In the genomic region with DNA sequence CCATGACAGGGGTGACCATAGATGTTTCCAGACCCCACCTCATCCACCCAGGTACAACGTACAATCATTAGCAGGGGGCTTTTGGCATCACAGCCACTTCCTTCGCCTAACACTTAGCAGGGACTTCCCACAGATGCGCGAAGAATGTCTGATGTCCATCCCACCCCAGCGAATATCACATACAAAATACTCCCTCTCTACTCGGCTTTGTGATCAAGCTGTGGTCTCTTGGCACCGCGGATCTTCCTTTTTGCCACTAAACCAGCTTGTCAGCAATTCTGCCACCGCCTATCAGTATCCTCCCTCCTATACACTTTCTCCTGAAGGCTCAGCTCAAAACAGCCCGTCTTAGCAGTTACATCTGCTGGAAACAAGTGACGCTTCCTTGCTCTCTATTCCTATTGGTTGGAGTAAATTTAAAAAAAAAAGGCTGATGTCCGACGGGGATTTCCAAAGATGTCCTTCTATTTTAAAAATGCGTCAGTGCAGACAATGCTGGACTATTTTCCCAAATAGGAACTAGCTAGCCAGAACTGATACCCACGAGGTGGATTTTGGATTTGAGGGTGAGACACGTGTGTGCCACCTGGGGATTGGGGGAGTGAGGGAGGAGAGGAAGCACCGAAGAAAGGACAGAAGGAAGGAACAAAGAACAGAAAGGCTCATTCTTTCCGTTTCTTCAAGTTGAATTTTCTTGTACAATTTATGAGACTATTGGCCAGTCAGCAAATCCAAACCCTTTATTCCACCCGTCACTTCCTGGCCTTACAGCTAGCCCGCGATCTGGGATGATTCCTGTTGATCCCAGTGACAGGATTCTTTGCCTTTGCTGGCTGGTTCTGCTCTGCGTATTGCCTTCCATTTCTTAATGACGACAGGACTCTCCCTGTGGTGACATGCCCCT, we compare ENCODE assay signal across 9 mouse cellular contexts. TPM values are rescaled to one million over a fixed set of nuclear protein-coding genes. Genes with fewer than 3 reads are reported as not detected.
A peak's percentile ranks its signal among the peaks of the same experiment; 100 is the strongest.
DNase-seq lines count a peak whose midpoint lies in the region; ATAC-seq lines count a peak whose summit lies in the region.
"Had no signal": no experiment of that assay in that cellular context is flagged by ENCODE, and none has a peak within 500 bp of the region (broad histone marks: within the 10 kb centered on the region; RNA-seq: fewer than 3 reads in every experiment).

No protein-coding gene starts in this region.

- DNase-seq in cerebellum, postnatal 25 days = peak; percentile 31
- DNase-seq in cerebellum, adult 9-11 months = no peak
- DNase-seq in adrenal gland, postnatal 10 days = peak; percentile 36
- DNase-seq in hindlimb bud, embryonic 11.5 days (ENCODE audit: extremely low spot score, low read depth, low spot score) = peak; percentile 72
- peak; percentile 34 for DNase-seq in limb, embryonic 10.5 days (ENCODE audit: low spot score)

- peak; percentile 87 for ATAC-seq in forebrain, embryonic 15.5 days (replicated peaks)
- ATAC-seq in midbrain, embryonic 13.5 days = peak; percentile 86
- 0 out of 2 replicates have a peak, but pooled peaks have one; percentile 56 for ATAC-seq in stomach, embryonic 16.5 days (ENCODE audit: insufficient read depth, low FRiP score)

- H3K4me1 ChIP-seq in forebrain, embryonic 15.5 days = no peaks in the 10 kb centered on the region; the same call in 1 of the 2 replicates
- peaks cover 6% of the 10 kb centered on the region for H3K4me1 ChIP-seq in limb, embryonic 10.5 days
- H3K4me1 ChIP-seq in midbrain, embryonic 13.5 days (replicated peaks) = peaks cover 5% of the 10 kb centered on the region
- H3K4me1 ChIP-seq in stomach, embryonic 16.5 days (ENCODE audit: control insufficient read depth, insufficient read depth, low read length) = no peaks in the 10 kb centered on the region; the same call in 1 of the 2 replicates

- no peaks in the 10 kb centered on the region for H3K9me3 ChIP-seq in forebrain, embryonic 15.5 days
- no peaks in the 10 kb centered on the region for H3K9me3 ChIP-seq in limb, embryonic 10.5 days (replicated peaks)
- no peaks in the 10 kb centered on the region for H3K9me3 ChIP-seq in midbrain, embryonic 13.5 days
- no peaks in the 10 kb centered on the region for H3K9me3 ChIP-seq in stomach, embryonic 16.5 days (replicated peaks; ENCODE audit: control insufficient read depth, low read length)

- H3K36me3 ChIP-seq in forebrain, embryonic 15.5 days = no peaks in the 10 kb centered on the region
- no peaks in the 10 kb centered on the region for H3K36me3 ChIP-seq in limb, embryonic 10.5 days
- no peaks in the 10 kb centered on the region for H3K36me3 ChIP-seq in midbrain, embryonic 13.5 days
- no peaks in the 10 kb centered on the region for H3K36me3 ChIP-seq in stomach, embryonic 16.5 days (ENCODE audit: control insufficient read depth, insufficient read depth, low read length)

- WGBS in forebrain, embryonic 15.5 days = 21% methylated on average over 23 of the region's 23 CpGs
- WGBS in limb, embryonic 10.5 days = 29% methylated on average over 23 of the region's 23 CpGs
- 21% methylated on average over 23 of the region's 23 CpGs for whole genome bisulfite sequencing in midbrain, embryonic 13.5 days
- 25% methylated on average over 23 of the region's 23 CpGs for WGBS in stomach, embryonic 16.5 days

- H3K27me3 ChIP-seq in forebrain, embryonic 15.5 days = no peaks in the 10 kb centered on the region
- H3K27me3 ChIP-seq in limb, embryonic 10.5 days (ENCODE audit: low read depth, poor library complexity, severe bottlenecking) = peaks cover 7% of the 10 kb centered on the region
- peaks cover 3% of the 10 kb centered on the region; the same call in 1 of the 2 replicates for H3K27me3 ChIP-seq in midbrain, embryonic 13.5 days
- H3K27me3 ChIP-seq in stomach, embryonic 16.5 days (ENCODE audit: control insufficient read depth, insufficient read depth, low read length) = no peaks in the 10 kb centered on the region

- H3K4me3 ChIP-seq in forebrain, embryonic 15.5 days = peak overlapping the region; percentile 38
- H3K4me3 ChIP-seq in limb, embryonic 10.5 days = peak overlapping the region; percentile 41
- H3K4me3 ChIP-seq in midbrain, embryonic 13.5 days (replicated peaks) = peak overlapping the region; percentile 39
- peak overlapping the region; percentile 38 for H3K4me3 ChIP-seq in stomach, embryonic 16.5 days (replicated peaks; ENCODE audit: low read length)

- peak overlapping the region; percentile 18; the same call in 1 of the 2 replicates for H3K27ac ChIP-seq in forebrain, embryonic 15.5 days (replicated peaks)
- H3K27ac ChIP-seq in limb, embryonic 10.5 days = no peak overlapping the region
- H3K27ac ChIP-seq in midbrain, embryonic 13.5 days = no peak overlapping the region
- no peak overlapping the region for H3K27ac ChIP-seq in stomach, embryonic 16.5 days (ENCODE audit: low read length)
- H3K27ac ChIP-seq: macrophage had no signal

- peak overlapping the region; percentile 27 for H3K9ac ChIP-seq in forebrain, embryonic 15.5 days (replicated peaks)
- H3K9ac ChIP-seq in midbrain, embryonic 13.5 days (replicated peaks) = 0 out of 2 replicates have a peak overlapping the region, but pooled peaks have one; percentile 24
- H3K9ac ChIP-seq in stomach, embryonic 16.5 days (ENCODE audit: low read length) = peak overlapping the region; percentile 43; the same call in 1 of the 2 replicates

- peak overlapping the region; percentile 47 for H3K4me2 ChIP-seq in forebrain, embryonic 15.5 days (replicated peaks)
- peak overlapping the region; percentile 48 for H3K4me2 ChIP-seq in midbrain, embryonic 13.5 days (replicated peaks)
- peak overlapping the region; percentile 61 for H3K4me2 ChIP-seq in stomach, embryonic 16.5 days (ENCODE audit: low read depth, low read length)

RNA-seq across cellular contexts. Expression of gene H2-Aa, which starts 8.5 kb away (rescaled TPM):
- 10 to 100 TPM; 40.5 to 44.8 TPM for total RNA-seq in adrenal gland, postnatal 10 days (2021)
- polyA plus RNA-seq in forebrain, embryonic 15.5 days (2015; fragmentation: Nextera tagmentation; extraction: Ambion mirVana) = 0.23 TPM in 1 of 2 replicates, not detected in the other
- polyA plus RNA-seq in limb, embryonic 10.5 days (2016; fragmentation: Nextera tagmentation; extraction: Ambion mirVana) = not detected in 2 replicates
- polyA plus RNA-seq in midbrain, embryonic 13.5 days (2015; fragmentation: Nextera tagmentation; extraction: Ambion mirVana) = 0.28 and 0.41 TPM in 2 replicates
- polyA plus RNA-seq in stomach, embryonic 16.5 days (2015; fragmentation: Nextera tagmentation; extraction: Ambion mirVana) = 5.7 and 7.9 TPM in 2 replicates

RNA-seq across cellular contexts. Expression of gene H2-Eb1, which starts 9.5 kb away (rescaled TPM):
- 10 to 100 TPM; 33.3 to 37.7 TPM for total RNA-seq in adrenal gland, postnatal 10 days (2021)
- polyA plus RNA-seq in forebrain, embryonic 15.5 days (2015; fragmentation: Nextera tagmentation; extraction: Ambion mirVana) = 1.1 and 1.6 TPM in 2 replicates
- polyA plus RNA-seq in limb, embryonic 10.5 days (2016; fragmentation: Nextera tagmentation; extraction: Ambion mirVana) = 0.80 and 0.83 TPM in 2 replicates
- polyA plus RNA-seq in midbrain, embryonic 13.5 days (2015; fragmentation: Nextera tagmentation; extraction: Ambion mirVana) = 1.7 and 2.1 TPM in 2 replicates
- polyA plus RNA-seq in stomach, embryonic 16.5 days (2015; fragmentation: Nextera tagmentation; extraction: Ambion mirVana) = 4.0 and 5.9 TPM in 2 replicates

RNA-seq across cellular contexts. Expression of gene H2-Eb2, which starts 29.3 kb away (rescaled TPM):
- total RNA-seq in adrenal gland, postnatal 10 days (2021) = under 1 TPM; 0.21 to 0.39 TPM
- polyA plus RNA-seq in forebrain, embryonic 15.5 days (2015; fragmentation: Nextera tagmentation; extraction: Ambion mirVana) = 0.14 TPM in 1 of 2 replicates, not detected in the other
- polyA plus RNA-seq in limb, embryonic 10.5 days (2016; fragmentation: Nextera tagmentation; extraction: Ambion mirVana) = not detected in 2 replicates
- 0.12 TPM in 1 of 2 replicates, not detected in the other for polyA plus RNA-seq in midbrain, embryonic 13.5 days (2015; fragmentation: Nextera tagmentation; extraction: Ambion mirVana)
- polyA plus RNA-seq in stomach, embryonic 16.5 days (2015; fragmentation: Nextera tagmentation; extraction: Ambion mirVana) = not detected in 2 replicates

RNA-seq across cellular contexts. Expression of gene H2-Ab1, which starts 38.7 kb away (rescaled TPM):
- 10 to 100 TPM; 27.9 to 36.1 TPM for total RNA-seq in adrenal gland, postnatal 10 days (2021)
- 0.86 and 1.2 TPM in 2 replicates for polyA plus RNA-seq in forebrain, embryonic 15.5 days (2015; fragmentation: Nextera tagmentation; extraction: Ambion mirVana)
- polyA plus RNA-seq in limb, embryonic 10.5 days (2016; fragmentation: Nextera tagmentation; extraction: Ambion mirVana) = 6.7 and 9.9 TPM in 2 replicates
- 1.7 and 2.1 TPM in 2 replicates for polyA plus RNA-seq in midbrain, embryonic 13.5 days (2015; fragmentation: Nextera tagmentation; extraction: Ambion mirVana)
- polyA plus RNA-seq in stomach, embryonic 16.5 days (2015; fragmentation: Nextera tagmentation; extraction: Ambion mirVana) = 18.1 and 19.5 TPM in 2 replicates

RNA-seq across cellular contexts. Expression of gene H2-Ob, which starts 57.4 kb away (rescaled TPM):
- total RNA-seq in adrenal gland, postnatal 10 days (2021) = 1 to 10 TPM; 2.7 to 3.5 TPM
- 0.20 TPM in 1 of 2 replicates, not detected in the other for polyA plus RNA-seq in forebrain, embryonic 15.5 days (2015; fragmentation: Nextera tagmentation; extraction: Ambion mirVana)
- not detected in 2 replicates for polyA plus RNA-seq in limb, embryonic 10.5 days (2016; fragmentation: Nextera tagmentation; extraction: Ambion mirVana)
- not detected in 2 replicates for polyA plus RNA-seq in midbrain, embryonic 13.5 days (2015; fragmentation: Nextera tagmentation; extraction: Ambion mirVana)
- polyA plus RNA-seq in stomach, embryonic 16.5 days (2015; fragmentation: Nextera tagmentation; extraction: Ambion mirVana) = 0.37 and 0.39 TPM in 2 replicates
